Mouse (Mus musculus): ENCODE measurements around the gene Atp8a2.

Gene Atp8a2

GRCm38 (mm10) chr14:59607021-59607420 lies 590.0 kb downstream of the Atp8a2 start:
- DNase-seq (ENCODE audit: low read depth, low spot score), result no peak

- no peak for DNase-seq (ENCODE audit: low read depth, low spot score)
Observed at GRCm38 (mm10) chr14:59605671-59606353, 591.2 kb downstream of the Atp8a2 start.

DNA sequence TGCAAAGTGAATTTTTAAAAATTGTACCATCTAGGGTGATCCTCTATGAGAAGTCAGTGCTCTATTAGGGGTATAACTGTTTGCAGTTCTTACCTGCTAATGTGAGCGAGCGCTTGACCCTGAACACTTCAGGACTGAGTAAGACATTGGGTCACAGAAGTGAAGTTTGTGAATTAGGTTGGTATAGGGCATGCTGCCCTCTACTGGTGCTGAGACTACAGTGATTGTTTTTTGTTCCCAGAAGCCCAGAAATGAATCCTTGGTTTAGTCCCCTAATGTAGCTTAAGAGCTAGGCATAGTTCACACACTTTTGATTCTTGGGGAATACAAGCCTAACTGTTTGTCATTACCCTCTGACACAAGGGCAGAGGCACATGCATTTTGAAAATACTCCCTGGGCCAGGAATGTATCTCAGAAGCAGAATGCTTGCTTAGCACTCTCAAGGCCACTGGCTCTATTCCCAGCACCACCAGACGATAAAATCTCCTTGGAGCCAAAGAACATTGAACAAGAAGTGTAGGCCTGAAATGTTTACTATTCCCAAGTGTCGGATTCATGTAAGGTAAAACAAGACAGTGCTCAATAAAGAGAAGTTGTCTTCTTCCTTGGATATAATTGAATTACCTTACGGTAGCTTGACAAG lies 592.9 kb downstream of the Atp8a2 start:
- no peak for DNase-seq (ENCODE audit: low read depth, low spot score)

DNA sequence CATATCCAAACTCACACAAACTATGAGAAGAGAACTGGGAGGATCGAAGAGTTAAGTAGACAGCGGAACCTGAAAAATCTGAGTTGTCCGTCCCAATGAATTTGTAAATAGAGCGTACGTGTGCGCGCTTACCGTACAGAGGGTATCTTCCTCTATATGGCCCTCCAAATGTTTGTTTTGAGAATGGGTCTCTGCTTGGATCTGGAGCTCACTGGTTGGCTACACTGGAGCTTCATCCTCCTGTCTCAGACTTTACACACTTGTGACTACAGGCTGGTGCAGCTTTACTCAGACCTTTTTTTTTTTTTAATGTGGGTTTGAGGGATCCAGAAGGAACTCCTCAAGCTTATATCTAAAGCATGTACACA lies 598.7 kb downstream of the Atp8a2 start:
- no peak for DNase-seq (ENCODE audit: low read depth, low spot score)

DNA sequence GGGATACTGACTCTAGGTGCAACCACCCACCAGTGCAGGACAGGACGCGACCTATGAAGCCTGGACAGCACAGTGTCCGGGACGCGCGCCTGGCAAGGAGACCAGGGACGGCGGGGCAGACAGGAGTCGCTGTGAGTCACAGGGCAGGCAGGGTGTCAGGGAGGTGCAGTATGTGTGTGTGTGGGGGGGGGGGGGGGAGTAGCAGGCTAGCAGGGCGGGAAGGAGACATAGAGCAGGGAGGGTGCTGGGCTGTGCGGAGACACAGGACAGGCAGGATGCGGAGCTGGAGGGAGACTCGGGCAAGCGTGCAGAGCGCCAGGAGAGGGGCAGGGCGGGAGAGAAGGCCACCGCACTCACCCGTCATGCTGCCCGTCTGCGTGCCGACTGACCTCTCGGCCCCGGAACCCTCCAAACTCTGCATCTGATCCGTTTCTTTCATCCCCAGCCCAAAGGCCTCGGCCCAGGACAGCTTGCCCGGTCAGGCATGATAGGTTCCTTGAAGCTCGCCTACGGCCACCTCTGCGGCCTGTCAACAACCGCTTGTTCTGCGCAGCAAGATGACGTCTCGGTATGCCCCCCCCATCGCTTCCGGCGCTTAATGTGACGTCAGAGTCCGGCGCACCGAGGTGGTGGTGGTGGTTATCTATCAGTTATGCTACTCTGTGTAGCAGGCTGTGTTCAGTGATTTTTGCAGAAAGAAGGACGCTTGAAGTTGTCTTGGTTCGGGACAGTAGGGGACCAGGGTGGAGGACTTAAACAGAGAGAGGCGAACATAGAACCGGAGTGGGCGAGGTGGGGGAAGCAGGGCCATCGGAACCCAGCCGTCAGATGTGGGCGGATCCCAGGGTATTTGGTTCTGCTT lies 599.4 kb downstream of the Atp8a2 start, which contains the start of gene Cdadc1:
TSS of gene Cdadc1 (minus strand) at position 562 of the 862 bp plus-strand sequence.
- peak; percentile 85 for DNase-seq (ENCODE audit: low read depth, low spot score)

DNA sequence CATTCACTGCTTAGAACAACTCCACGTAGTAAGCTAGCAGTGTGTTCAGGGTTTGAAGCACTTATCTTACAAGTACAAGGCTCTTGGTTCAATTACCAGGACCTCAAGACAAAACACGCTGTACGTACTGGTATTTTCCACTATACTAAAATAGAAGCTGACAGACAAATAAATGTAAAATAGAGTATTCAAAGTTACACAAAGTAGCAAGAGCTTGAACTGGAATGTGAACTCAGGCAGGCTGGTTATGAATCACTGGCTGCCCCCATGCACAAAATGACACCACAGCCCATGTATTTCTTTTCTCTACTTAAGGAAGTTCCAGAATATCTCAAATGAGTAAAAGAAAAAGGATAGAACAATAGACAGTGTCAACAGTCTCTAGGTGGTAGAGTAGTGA lies 602.0 kb downstream of the Atp8a2 start:
- DNase-seq (ENCODE audit: low read depth, low spot score), result no peak

GRCm38 (mm10) chr14:59592593-59592992 lies 604.4 kb downstream of the Atp8a2 start:
- no peak for DNase-seq (ENCODE audit: low read depth, low spot score)

GRCm38 (mm10) chr14:59591901-59592300 lies 605.1 kb downstream of the Atp8a2 start:
- no peak for DNase-seq (ENCODE audit: low read depth, low spot score)

GRCm38 (mm10) chr14:59590614-59591013 lies 606.4 kb downstream of the Atp8a2 start:
- DNase-seq (ENCODE audit: low read depth, low spot score), result no peak

Data from retina, adult 2 months (tissue).